Mouse (Mus musculus): Measurements from ENCODE around the gene Phtf2.

Phtf2 gene

DNA sequence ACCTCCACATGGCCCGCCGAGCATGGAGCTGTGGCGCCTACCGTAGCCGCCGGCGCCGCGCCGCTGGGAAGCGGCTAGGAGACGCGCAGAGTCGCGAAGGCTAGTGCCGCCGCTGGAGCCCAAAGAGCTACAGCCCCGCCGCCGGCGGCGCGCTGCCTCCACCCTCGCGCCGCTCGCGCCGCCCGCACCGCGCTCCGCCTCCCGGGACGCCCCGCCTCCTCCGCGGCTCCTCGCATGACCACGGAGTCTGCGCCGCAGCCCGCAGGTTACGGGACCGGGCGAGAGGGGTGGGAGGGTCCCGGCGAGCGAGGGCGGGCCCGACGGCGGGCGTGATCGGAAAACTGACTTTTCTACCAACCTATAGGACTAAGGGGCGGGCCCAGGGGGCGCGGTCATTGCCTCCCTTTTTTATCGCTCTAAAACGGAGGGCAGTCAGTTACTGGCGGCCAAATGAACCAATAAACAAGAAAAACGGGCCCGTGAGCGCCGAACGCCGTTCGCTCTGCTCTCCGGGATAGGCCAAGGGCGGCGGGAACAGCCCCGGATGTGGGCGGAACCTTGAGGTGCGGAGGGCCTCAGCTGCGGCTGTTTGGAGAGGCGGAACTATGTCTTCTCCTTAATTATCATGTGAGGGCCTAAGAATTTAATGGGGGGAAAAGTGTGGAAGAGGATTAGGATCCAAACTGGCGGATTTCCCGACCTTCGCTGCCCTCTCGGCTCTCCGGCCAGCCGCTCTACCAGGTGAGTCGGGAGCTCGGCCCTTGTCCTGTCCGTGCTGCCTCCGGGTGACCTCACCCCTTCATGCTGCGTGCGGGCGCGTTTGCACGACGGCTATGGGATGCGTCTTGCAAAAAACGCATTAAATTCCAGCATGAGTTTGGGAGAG is at the start of gene Phtf2, which contains the start of gene Tmem60:
Gene Phtf2, minus strand, starts transcription at position 210 of the 886 bp plus-strand sequence.
Gene Tmem60, plus strand, starts transcription at position 277 of the 886 bp plus-strand sequence.
- DNase-seq: peak; percentile 99

DNA sequence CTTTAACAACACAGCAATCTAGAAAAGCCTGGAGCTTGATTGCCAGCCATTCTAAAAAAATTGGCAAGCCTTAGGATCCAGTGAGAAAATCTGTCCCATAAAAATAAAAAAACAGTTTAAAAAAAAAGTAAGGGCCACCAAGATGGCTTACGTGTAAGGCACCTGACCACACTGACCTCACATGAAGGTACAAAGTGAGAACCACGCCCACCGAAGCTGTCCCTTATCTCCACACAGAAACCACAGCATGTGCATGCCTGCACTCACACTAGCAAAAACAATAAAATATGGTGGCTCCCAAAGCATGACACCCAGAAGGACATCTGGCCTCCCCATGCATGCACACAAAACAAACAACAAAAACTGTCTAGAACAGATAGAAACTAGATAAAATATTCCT is 49.4 kb upstream of the Phtf2 start:
- DNase-seq: no peak

DNA sequence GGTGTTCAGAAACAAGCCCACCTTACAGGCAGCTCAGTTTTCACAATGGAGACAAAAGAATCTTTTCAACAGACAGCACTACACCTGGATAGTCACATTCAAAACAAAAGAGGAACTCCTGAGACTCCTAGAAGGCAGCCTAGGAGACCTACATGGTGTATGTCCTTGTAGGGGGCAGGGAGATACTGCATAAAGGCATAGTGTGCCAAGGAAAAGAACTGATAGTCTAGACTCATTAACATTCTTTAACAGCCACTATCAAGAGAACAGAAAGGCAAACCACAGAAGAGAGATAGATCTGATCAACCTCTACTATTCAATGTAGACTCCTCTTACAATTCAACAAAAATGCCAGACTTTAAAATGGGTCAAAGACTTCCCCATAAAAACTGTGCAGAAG is 48.5 kb upstream of the Phtf2 start:
- DNase-seq: no peak

- no peak for DNase-seq
Measured at GRCm38 (mm10) chr5:20929669-20930151, 47.8 kb upstream of the Phtf2 start.

DNA sequence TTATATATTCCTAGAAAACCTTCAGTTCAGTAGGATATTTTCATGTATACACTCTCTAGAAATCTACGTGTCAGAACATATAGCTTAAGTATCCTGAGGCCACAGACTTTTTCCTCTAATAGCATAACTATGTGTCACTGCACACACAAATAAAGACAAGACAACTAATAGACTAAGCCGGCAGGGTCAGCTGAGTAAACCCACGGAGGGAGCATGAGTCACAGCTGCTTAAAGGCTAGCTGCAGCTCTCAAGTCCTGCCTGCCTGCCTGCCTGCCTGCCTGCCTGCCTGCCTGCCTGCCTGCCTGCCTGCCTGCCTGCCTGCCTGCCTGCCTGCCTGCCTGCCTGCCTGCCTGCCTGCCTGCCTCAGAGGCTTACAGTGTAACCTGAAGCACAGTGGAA is 43.5 kb upstream of the Phtf2 start:
- DNase-seq: no peak

DNA sequence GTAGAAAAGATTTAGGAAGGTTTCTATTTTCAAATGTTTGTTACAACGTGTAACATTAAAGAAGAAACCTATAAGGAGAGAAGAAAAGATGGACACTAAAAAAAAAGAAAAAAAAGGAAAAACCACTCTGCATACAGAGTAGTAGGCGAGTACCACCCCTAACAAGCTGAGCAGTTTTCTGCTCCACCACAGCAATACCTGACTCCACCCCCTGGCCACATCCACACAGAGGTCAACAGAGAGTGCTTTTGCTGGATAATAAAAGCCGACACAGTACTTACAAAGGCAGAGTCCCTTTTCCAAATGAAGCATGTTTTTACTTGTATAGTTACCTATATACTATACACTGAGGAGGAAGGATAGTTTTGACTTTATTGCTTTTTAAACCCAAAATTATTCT is 42.7 kb upstream of the Phtf2 start:
- DNase-seq: no peak

DNA sequence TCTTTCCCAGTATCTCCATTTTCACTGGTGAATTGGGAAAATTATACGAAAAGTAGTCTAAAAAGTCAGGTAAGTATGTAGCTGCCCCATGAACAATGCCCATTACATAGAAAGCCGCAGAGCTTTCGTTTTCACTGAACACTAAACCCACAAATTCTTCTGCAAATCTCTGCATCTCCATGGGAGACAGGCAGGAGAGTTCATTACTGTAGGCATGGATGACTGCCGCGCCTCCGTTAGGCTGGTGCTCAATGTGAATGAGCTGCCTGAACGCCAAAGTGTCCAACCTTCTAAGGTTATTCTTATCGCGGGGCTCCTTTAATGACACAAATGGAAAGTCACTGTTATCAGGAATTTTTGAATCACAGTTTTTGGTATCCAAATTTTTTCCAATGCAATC is 37.6 kb upstream of the Phtf2 start:
- DNase-seq: no peak

DNA sequence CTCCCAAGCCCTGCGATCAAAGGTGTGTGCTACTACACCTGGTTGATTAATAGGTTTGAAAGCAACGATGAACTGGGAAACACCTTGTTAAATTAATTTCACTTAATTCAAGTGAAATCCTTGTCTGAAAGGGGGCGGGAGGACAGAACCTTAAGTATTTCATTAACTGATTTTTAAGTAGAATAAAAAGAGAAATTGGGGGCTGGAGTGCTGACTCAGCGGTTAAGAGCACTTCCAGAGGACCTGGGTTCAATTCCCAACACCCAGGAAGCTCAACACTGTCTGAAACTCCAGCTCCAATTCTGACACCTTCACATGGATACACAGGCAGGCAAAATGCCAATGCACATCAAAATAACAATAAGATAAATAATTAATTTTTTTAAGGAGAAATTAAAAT is 37.0 kb upstream of the Phtf2 start:
- DNase-seq: no peak

GRCm38 (mm10) chr5:20913372-20914275 is 31.7 kb upstream of the Phtf2 start:
- peak; percentile 84 to 87 for DNase-seq

GRCm38 (mm10) chr5:20911741-20912140 is 29.8 kb upstream of the Phtf2 start:
- no peak for DNase-seq

DNA sequence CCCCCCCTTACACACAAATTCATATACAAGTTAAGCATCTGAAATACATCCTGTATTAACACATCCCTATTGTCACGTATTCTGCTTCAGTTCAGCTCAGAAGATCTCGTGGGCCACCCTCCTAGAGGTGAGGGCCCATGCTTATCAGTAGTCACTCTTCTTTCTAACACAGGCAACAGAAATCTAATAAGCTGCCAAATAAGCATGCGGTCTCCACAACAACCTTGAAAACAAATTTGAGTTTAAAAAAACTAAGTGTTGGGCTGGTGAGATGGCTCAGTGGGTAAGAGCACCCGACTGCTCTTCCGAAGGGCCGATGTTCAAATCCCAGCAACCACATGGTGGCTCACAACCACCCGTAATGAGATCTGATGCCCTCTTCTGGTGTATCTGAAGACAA is 24.3 kb upstream of the Phtf2 start:
- no peak for DNase-seq

DNA sequence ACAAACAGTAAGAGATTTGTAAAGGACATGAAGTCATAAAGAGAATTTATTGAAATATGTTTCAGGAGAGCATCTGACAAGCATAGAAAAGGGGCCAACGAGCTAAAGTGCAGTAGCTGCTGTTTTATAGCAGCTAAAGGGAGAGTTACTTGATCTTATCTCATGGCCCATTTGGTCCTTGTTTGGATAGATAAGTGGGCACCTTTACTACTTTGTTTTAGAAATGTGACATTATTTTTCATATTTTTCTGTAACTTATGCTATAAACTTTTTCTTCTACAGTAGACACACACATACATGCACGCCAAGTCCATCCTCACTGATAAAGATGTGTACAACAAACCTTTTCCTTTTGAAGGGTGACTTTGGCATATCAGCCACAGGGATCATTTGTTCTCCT is 23.5 kb upstream of the Phtf2 start:
- DNase-seq: no peak

- DNase-seq: no peak
Measured at GRCm38 (mm10) chr5:20904647-20905046, 22.7 kb upstream of the Phtf2 start.

GRCm38 (mm10) chr5:20897446-20898167 is 15.7 kb upstream of the Phtf2 start:
- no peak for DNase-seq

DNA sequence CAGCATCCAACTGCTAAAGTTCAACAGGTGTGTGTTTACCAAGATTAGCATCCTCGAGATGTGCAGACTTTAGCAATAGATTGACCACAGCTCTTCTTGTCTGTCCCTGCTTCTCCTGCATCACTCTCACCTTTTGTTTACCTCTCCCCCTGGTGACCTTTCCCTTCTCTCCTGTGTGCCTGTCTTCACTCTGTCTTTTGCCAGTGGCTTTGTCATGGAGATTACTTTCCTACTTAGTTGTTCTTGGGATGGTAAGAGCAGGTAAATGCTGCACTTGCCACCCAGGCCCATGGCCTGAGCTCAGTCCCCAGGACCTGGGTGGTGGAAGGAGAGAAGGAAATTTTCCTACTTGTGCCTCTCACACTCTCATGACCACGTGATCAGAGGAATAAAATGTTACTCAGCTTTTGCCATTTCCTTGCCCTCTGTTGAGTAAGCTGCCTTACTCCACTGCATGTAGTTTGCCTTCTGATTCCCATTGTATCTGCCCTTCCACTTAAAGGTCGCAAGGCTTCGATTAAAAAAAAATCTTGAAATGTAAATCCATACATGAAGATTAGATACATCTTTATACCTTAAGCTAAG is 2.2 kb upstream of the Phtf2 start:
- no peak for DNase-seq

DNA sequence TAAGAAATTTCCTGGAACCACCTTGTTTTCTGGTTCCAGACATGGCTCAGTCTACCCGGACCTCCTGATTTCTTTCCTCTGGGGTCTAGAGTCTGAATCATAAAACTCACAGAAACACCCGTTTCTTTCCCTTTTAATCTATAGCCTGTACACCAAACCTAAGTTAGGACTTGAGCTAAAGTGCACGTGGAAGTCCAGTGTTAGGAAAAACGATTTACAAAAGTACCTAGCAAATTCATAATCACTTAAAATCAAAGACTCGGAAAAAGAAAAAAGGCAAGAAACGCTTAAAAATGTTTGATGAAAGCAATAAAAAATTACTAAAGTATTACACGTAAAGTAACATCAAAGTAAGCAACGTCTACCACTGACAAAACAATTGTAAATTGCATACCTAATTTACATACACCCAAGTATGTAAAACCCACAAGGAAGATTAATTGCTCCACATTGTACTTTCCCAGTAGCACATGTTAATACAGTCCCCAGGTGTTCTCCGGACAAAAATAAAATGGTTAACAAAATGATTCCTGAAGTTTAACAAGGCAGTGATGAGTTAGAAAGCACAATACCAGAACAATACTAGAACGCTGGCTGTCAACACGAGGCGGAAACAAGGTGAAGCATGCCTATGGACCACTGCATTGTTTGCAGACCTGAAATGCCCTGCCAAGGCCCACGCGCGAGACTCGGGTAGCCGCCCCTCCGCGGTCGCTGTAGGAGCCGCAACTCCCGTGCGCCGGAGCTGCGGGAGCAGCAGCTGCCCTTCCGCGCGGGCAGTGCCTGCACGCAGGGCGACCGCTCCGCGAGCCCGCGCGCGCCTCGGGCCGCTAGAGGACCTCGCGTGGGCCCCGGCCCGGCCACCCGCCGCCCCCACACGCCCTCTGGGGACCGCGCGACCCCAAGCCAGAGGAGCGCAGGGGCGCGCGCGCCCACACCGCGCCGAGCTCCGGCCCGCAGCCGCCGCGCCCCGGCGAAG is 838 bp downstream of the Phtf2 start:
- peak; percentile 66 to 69 for DNase-seq

DNA sequence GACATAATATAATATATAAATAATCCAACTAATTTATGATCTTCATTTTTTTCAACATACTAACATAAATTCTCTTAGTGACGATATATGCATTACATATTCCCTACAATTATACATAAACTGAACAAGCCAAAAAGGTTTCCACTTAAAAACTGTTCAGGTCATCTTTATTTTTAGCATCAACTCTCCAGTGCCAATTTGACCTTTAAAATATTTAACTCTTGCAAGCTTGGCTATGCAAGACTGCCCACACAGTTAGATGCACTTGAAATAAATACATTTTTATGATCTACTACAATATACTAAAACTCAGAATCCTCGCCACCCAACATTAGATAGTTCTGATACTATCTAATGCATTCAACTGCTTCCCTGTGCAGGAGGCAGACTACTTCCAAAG is 1.5 kb downstream of the Phtf2 start:
- DNase-seq: no peak

DNA sequence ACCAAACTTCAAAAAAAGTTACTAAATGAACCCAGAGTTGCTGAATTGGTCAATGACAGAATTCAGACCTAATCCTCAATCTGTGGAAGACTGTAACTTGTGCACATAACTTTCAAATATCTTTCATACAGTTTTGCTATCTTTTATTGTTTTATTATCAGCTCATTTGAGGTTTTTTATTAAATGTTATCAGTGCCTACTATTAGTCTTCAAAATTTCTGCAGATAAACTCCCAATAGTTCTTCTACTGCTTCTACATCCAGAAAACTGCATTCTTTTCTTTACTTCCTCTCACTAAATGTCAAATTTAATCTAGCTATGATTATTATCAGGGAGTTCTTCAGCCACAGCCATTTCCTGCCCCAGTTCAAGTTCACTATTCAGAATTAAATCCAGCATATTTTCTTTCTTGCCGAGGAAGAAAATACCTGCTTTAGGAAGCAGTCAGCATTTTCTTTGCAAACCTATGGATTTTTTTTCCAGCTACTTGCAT is 4.9 kb downstream of the Phtf2 start:
- no peak for DNase-seq

DNA sequence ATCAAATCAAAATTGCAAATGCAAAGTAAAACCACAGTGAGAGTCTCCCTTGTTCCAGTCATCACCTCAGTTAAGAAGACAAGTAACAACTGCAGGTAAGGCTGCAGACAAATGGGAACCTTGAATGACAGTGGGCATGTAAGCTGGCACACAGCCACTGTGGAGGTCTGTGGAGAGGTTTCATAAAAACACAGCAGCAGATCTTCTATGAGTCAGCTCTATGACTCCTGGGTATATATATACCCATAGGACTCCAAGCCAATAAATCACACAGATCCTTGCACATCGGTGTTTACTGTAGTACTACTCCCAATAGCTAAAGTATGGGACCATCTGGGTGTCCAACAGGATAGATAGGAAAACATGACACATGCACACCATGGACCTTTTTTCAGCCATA is 8.8 kb downstream of the Phtf2 start:
- DNase-seq: no peak

DNA sequence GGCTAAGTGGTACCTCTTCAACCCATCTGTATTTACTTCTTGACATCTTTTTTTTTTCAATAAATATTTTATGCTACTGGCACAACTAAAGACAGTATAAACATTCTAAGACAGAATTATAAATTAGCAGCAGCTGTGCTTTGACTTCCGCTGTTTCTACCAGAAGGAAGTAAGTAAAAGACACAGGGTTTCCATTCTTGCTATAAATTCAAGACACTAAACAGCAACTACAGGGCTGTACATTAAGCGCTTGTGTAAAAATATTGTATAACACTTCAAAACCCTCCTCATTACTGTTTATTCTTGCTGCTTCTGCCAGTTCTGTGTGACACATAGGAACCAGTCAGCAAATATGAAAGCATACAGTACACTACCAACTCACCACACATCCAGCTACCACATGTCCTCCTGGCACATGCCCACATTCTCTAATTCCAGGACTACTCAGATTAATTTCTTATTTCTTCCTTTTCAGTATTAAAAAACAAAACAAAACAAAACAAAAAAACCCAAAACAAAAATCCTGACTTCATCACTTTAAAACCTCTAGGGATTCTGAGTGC is 16.6 kb downstream of the Phtf2 start:
- peak; percentile 19 to 27 for DNase-seq
